Mouse (Mus musculus) MEL (cell line): ENCODE data around the gene Elob.

Source experiments
- CTCF ChIP-seq, 3 experiments: IDR thresholded peaks in 2 of 3; conservative IDR thresholded peaks in 1 of 3; 2 replicates each; pipeline ENCODE4 v1.5.1; 2011 to 2012; ENCODE audit warnings: low read length in 3 of 3, low read depth in 2 of 3, mild to moderate bottlenecking in 2 of 3, improper control_type of control experiment in 1 of 3, inconsistent platforms in 1 of 3, mixed read lengths in 1 of 3, moderate library complexity in 1 of 3; ENCODE audit not compliant: control insufficient read depth in 1 of 3, insufficient read depth in 1 of 3, poor library complexity in 1 of 3, severe bottlenecking in 1 of 3
- EP300 ChIP-seq, 2 experiments: IDR thresholded peaks; 2 replicates each; pipeline ENCODE4 v1.6.1; 2011; ENCODE audit warnings: improper control_type of control experiment in 2 of 2, low read length in 2 of 2, low read depth in 1 of 2, mild to moderate bottlenecking in 1 of 2
- ETS1 ChIP-seq: IDR thresholded peaks from 2 replicates; pipeline ENCODE4 v1.6.1; 2012; ENCODE audit warnings: low read depth, mild to moderate bottlenecking, inconsistent platforms, low read length, improper control_type of control experiment, moderate library complexity
- HCFC1 ChIP-seq: IDR thresholded peaks from 2 replicates; pipeline ENCODE4 v1.6.1; 2012; ENCODE audit warnings: low read depth, mild to moderate bottlenecking, inconsistent platforms, low read length, improper control_type of control experiment, moderate library complexity
- JUND ChIP-seq: IDR thresholded peaks from 2 replicates; pipeline ENCODE4 v1.6.1; 2011; ENCODE audit warnings: low read depth, mild to moderate bottlenecking, improper control_type of control experiment, low read length
- NRF1 ChIP-seq: IDR thresholded peaks from 2 replicates; pipeline ENCODE4 v1.6.1; 2014; ENCODE audit warnings: low read depth, mild to moderate bottlenecking, inconsistent platforms, low read length, improper control_type of control experiment, moderate library complexity; ENCODE audit not compliant: poor library complexity, insufficient read depth, severe bottlenecking
- SIN3A ChIP-seq: IDR thresholded peaks from 2 replicates; pipeline ENCODE4 v1.6.1; 2012; ENCODE audit warnings: low read length, improper control_type of control experiment, inconsistent platforms
- SMC3 ChIP-seq: IDR thresholded peaks from 2 replicates; pipeline ENCODE4 v1.6.1; 2011; ENCODE audit warnings: low read depth, low read length, improper control_type of control experiment
- TCF12 ChIP-seq: IDR thresholded peaks from 2 replicates; pipeline ENCODE4 v1.6.1; 2014; ENCODE audit warnings: low read depth, mild to moderate bottlenecking, inconsistent platforms, low read length, improper control_type of control experiment, moderate library complexity
- ZC3H11A ChIP-seq: IDR thresholded peaks from 2 replicates; pipeline ENCODE4 v1.6.1; 2012; ENCODE audit warnings: low read depth, mild to moderate bottlenecking, inconsistent platforms, low read length, improper control_type of control experiment

DNA sequence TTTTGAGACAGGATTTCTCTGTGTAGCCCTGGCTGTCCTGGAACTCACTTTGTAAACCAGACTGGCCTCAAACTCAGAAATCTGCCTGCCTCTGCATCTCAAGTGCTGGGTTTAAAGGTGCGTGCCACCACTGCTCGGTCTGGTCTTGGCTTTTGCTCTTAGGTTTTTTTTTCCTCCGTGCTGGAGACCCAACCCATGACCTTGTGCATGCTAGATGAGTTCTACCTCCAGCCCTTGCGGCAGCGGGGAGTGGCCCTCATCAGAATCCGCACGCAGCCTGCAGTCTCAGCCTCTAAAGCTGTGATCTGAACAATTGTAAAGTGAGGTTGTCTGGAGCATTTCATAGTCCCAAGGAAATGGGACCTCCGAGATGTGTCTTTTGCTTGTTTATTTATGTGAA lies 33.6 kb downstream of the Elob start:
- no peak for TF ChIP-seq SIN3A
- TF ChIP-seq TCF12 = no peak
- TF ChIP-seq CTCF (IDR thresholded peaks at IDR 0.05 in 2 of 3, conservative IDR thresholded peaks at IDR 0.05 in 1 of 3; ENCODE audit: control insufficient read depth in 1 of 3, insufficient read depth in 1 of 3, low read depth in 2 of 3, low read length in 3 of 3, poor library complexity in 1 of 3, severe bottlenecking in 1 of 3) = no peak
- TF ChIP-seq SMC3 = no peak
- no peak for TF ChIP-seq NRF1
- no peak for TF ChIP-seq JUND
- no peak for TF ChIP-seq ZC3H11A
- no peak for TF ChIP-seq EP300 (IDR thresholded peaks at IDR 0.05; ENCODE audit: low read depth in 1 of 2, low read length in 2 of 2)
- TF ChIP-seq ETS1 = no peak
- no peak for TF ChIP-seq HCFC1
